Mouse (Mus musculus): Measurements from ENCODE around the gene Olfr992. TPM values are rescaled to one million over a fixed set of nuclear protein-coding genes. Genes with fewer than 3 reads are reported as not detected.
"Not testable (repeated sequence)": the region's sequence is repeated elsewhere in the genome, so short reads cannot be mapped to it uniquely, and the experiment has no call there.

The Olfr992 gene
- not detected in 2 replicates for polyA plus RNA-seq (2015; fragmentation: Nextera tagmentation; extraction: Ambion mirVana)

DNA sequence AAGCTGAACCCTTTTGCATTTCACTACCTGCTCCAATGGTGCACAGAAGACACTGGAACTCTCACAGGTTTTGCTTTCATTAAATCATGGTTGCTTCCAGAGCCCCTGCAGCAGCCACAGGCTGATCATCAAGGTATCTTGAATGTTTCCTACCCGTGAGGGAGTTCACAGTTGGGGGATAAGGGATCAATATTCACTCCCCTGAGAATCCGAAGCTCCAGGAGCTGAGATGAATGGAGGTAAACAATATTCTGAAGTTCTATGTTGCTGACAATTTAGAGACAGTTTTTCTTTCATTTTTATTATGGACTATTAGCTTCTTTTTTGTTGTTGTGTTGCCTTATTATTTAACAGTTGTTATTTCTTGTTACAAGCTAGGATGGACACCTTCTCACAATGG, at the start of gene Olfr992:
Olfr992 (minus strand) TSS at position 101 of the 400 bp plus-strand sequence.
- 51% methylated on average over 2 of the region's 2 CpGs for WGBS
- no peak for ATAC-seq (replicated peaks; ENCODE audit: low FRiP score, low read depth)
- Histone ChIP-seq H3K9ac (ENCODE audit: low read depth, low read length) (no peak within 1 kb of the TSS), H3K9me3 (replicated peaks; ENCODE audit: low read length) (no peaks in the 10 kb centered on the region), H3K27ac (no peak within 1 kb of the TSS), H3K4me1 (replicated peaks; ENCODE audit: insufficient read depth, low read length) (no peaks in the 10 kb centered on the region), H3K4me3 (replicated peaks; ENCODE audit: low read depth, low read length) (no peak within 1 kb of the TSS), H3K27me3 (ENCODE audit: insufficient read depth, low read length) (no peaks in the 10 kb centered on the region), H3K4me2 (ENCODE audit: low read length) (no peak within 1 kb of the TSS), H3K36me3 (ENCODE audit: insufficient read depth, low read length) (no peaks in the 10 kb centered on the region)
- TF ChIP-seq CTCF (IDR thresholded peaks at IDR 0.05; ENCODE audit: low read depth): no peak
- no peak for DNase-seq (ENCODE audit: low spot score)

DNA sequence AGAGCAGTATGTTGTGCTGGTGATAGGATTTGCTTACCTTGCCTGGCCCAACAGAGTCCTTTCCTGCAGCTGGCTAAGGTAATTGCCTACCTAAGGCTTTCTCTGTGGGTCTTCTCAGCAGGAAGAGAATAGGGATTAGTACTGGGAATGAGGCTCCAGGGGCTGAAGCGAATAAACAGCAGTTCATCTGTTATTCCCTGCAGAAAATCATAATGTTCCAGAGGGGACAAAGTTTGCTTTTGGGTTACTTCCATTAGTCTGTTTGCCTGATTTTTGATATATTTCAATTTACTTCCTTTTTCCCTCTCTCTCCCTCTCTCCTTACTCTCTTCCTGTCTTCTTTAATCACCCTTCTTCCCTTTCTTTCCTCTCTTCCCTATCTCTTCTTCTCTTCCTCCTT, 34.3 kb upstream of the Olfr992 start, which contains the start of gene Olfr995:
Olfr995 (minus strand) TSS at position 101 of the 400 bp plus-strand sequence.
- H3K4me2 ChIP-seq (ENCODE audit: low read length): no peak within 1 kb of the TSS
- no peaks in the 10 kb centered on the region for H3K9me3 ChIP-seq (replicated peaks; ENCODE audit: low read length)
- no peaks in the 10 kb centered on the region for H3K27me3 ChIP-seq (ENCODE audit: insufficient read depth, low read length)
- H3K36me3 ChIP-seq (ENCODE audit: insufficient read depth, low read length): no peaks in the 10 kb centered on the region
- no peak within 1 kb of the TSS for H3K4me3 ChIP-seq (replicated peaks; ENCODE audit: low read depth, low read length)
- H3K27ac ChIP-seq: no peak within 1 kb of the TSS
- no peak for ATAC-seq (replicated peaks; ENCODE audit: low FRiP score, low read depth)
- DNase-seq (ENCODE audit: low spot score): no peak
- H3K4me1 ChIP-seq (replicated peaks; ENCODE audit: insufficient read depth, low read length): no peaks in the 10 kb centered on the region
- no peak within 1 kb of the TSS for H3K9ac ChIP-seq (ENCODE audit: low read depth, low read length)
- WGBS: 42% methylated on average over 1 of the region's 1 CpGs
- TF ChIP-seq CTCF (IDR thresholded peaks at IDR 0.05; ENCODE audit: low read depth): no peak

DNA sequence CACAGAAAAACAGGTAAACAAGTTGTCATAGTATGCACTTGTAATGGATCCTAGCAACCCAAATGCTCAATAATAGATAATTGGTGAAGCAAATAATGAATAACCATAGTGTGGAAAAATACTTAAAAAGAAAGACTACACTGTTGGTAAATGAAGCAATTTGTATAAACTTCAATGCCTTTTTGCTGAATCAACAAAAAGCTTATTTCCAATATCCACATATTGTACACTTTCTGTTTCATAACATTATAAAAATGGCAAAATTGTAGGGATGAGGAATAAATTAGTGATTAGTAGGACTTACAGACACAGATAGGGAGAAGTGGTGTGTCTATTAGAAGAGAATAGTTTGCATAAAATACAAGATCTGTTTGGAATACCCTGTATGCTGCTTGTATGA, 33.3 kb upstream of the Olfr992 start:
- H3K27ac ChIP-seq: no peak overlapping the region
- ATAC-seq (replicated peaks; ENCODE audit: low FRiP score, low read depth): no peak
- no peak overlapping the region for H3K4me2 ChIP-seq (ENCODE audit: low read length)
- H3K36me3 ChIP-seq (ENCODE audit: insufficient read depth, low read length): no peaks in the 10 kb centered on the region
- no peaks in the 10 kb centered on the region for H3K27me3 ChIP-seq (ENCODE audit: insufficient read depth, low read length)
- no peak for DNase-seq (ENCODE audit: low spot score)
- H3K9ac ChIP-seq (ENCODE audit: low read depth, low read length): no peak overlapping the region
- no peaks in the 10 kb centered on the region for H3K9me3 ChIP-seq (replicated peaks; ENCODE audit: low read length)
- no peak overlapping the region for H3K4me3 ChIP-seq (replicated peaks; ENCODE audit: low read depth, low read length)
- TF ChIP-seq CTCF (IDR thresholded peaks at IDR 0.05; ENCODE audit: low read depth): no peak
- H3K4me1 ChIP-seq (replicated peaks; ENCODE audit: insufficient read depth, low read length): no peaks in the 10 kb centered on the region

DNA sequence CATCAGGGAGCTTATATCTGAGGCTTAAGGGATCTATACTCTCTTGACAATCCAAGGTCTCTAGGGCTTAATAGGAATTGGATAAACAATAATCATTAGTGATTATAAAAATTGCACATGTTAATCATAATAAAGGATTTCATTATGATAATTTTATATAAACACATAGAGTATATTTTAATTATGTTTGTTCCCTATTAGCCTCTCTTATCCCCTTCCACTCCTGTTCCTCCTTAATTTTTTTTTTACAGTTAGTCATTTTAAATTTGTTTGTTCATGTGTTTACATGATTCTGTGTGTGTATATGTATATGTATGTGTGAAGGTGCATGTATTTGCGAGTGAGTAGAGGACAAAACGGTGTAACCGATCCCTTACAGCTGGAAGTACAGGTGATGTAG, 27.1 kb upstream of the Olfr992 start, which contains the start of gene Olfr994:
Olfr994 (minus strand) TSS at position 101 of the 400 bp plus-strand sequence.
- WGBS: 88% methylated on average over 3 of the region's 3 CpGs
- no peak for DNase-seq (ENCODE audit: low spot score)
- H3K4me1 ChIP-seq (replicated peaks; ENCODE audit: insufficient read depth, low read length): no peaks in the 10 kb centered on the region
- H3K36me3 ChIP-seq (ENCODE audit: insufficient read depth, low read length): no peaks in the 10 kb centered on the region
- H3K4me3 ChIP-seq (replicated peaks; ENCODE audit: low read depth, low read length): no peak within 1 kb of the TSS
- no peak within 1 kb of the TSS for H3K4me2 ChIP-seq (ENCODE audit: low read length)
- H3K27ac ChIP-seq: no peak within 1 kb of the TSS
- no peaks in the 10 kb centered on the region for H3K27me3 ChIP-seq (ENCODE audit: insufficient read depth, low read length)
- no peaks in the 10 kb centered on the region for H3K9me3 ChIP-seq (replicated peaks; ENCODE audit: low read length)
- no peak for TF ChIP-seq CTCF (IDR thresholded peaks at IDR 0.05; ENCODE audit: low read depth)
- H3K9ac ChIP-seq (ENCODE audit: low read depth, low read length): no peak within 1 kb of the TSS
- no peak for ATAC-seq (replicated peaks; ENCODE audit: low FRiP score, low read depth)

DNA sequence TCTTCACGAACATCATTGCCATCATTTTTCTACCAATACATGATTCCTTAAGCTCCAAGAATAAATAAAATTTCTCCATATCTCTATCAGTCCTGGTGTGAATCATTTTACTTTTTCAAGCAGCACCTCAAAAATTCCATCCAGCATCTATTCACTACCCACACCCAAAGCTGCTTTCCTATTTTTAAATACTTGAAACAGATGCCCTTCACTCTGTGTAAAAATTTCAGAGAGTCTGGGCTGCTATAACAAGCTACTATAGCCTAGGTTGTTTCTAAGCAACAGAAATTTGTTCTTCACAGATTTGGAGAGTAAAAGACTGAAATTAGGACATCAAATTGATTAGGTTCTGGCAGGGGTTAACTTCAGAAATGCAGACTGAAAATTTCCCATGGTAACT, 16.6 kb upstream of the Olfr992 start:
- H3K4me2 ChIP-seq (ENCODE audit: low read length): no peak overlapping the region
- WGBS: 83% methylated on average over 1 of the region's 1 CpGs
- no peaks in the 10 kb centered on the region for H3K36me3 ChIP-seq (ENCODE audit: insufficient read depth, low read length)
- H3K4me1 ChIP-seq (replicated peaks; ENCODE audit: insufficient read depth, low read length): no peaks in the 10 kb centered on the region
- H3K27me3 ChIP-seq (ENCODE audit: insufficient read depth, low read length): no peaks in the 10 kb centered on the region
- no peak overlapping the region for H3K4me3 ChIP-seq (replicated peaks; ENCODE audit: low read depth, low read length)
- H3K9ac ChIP-seq (ENCODE audit: low read depth, low read length): no peak overlapping the region
- no peak for TF ChIP-seq CTCF (IDR thresholded peaks at IDR 0.05; ENCODE audit: low read depth)
- ATAC-seq (replicated peaks; ENCODE audit: low FRiP score, low read depth): no peak
- H3K9me3 ChIP-seq (replicated peaks; ENCODE audit: low read length): no peaks in the 10 kb centered on the region
- H3K27ac ChIP-seq: no peak overlapping the region
- no peak for DNase-seq (ENCODE audit: low spot score)

DNA sequence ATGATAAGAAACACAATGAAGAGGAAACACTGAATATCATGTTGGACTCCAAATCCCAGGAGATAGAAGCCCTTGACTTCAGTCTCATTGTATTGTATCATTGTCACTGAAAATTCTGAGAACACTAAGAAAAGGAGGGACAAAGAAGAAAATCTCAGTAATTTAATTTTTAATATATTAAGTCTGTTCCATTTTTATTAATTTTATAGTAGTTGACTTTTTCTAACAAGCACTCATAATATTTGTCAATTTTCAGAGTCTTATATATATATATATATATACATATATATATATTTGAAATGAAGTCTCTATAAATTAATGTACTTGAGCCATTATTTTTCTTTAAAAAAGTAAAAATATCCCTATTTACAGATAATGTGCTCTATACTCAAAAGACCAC, 5.5 kb upstream of the Olfr992 start, which contains the start of gene Olfr993:
Olfr993 (minus strand) TSS at position 101 of the 400 bp plus-strand sequence.
- no peak within 1 kb of the TSS for H3K4me3 ChIP-seq (replicated peaks; ENCODE audit: low read depth, low read length)
- DNase-seq (ENCODE audit: low spot score): no peak
- H3K9me3 ChIP-seq (replicated peaks; ENCODE audit: low read length): no peaks in the 10 kb centered on the region
- no peak for ATAC-seq (replicated peaks; ENCODE audit: low FRiP score, low read depth)
- no peak within 1 kb of the TSS for H3K4me2 ChIP-seq (ENCODE audit: low read length)
- no peak within 1 kb of the TSS for H3K27ac ChIP-seq
- H3K36me3 ChIP-seq (ENCODE audit: insufficient read depth, low read length): no peaks in the 10 kb centered on the region
- TF ChIP-seq CTCF (IDR thresholded peaks at IDR 0.05; ENCODE audit: low read depth): no peak
- no peak within 1 kb of the TSS for H3K9ac ChIP-seq (ENCODE audit: low read depth, low read length)
- H3K27me3 ChIP-seq (ENCODE audit: insufficient read depth, low read length): no peaks in the 10 kb centered on the region
- no peaks in the 10 kb centered on the region for H3K4me1 ChIP-seq (replicated peaks; ENCODE audit: insufficient read depth, low read length)

DNA sequence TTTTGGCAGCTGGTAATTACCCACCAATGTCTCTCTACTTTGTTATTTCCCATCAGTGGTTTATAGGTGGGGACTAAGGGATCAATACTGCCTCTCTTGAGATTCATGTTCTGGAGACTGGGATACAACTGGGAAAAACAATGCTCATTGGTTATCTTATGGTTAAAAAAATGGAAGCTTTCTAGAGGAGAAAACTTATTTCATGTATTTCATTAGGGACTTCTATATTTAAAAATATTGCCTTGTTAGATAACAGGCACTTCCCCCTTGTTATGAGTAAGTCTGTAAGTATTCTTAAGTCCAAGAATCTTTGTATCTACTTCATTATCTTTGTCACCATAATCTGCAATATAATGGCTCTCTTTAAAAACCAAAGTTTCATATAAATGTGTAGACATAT, 46.1 kb downstream of the Olfr992 start, which contains the start of gene Olfr988:
Olfr988 (minus strand) TSS at position 101 of the 400 bp plus-strand sequence.
- not testable (repeated sequence) for H3K4me2 ChIP-seq (ENCODE audit: low read length); DNase-seq (ENCODE audit: low spot score); H3K9ac ChIP-seq (ENCODE audit: low read depth, low read length); H3K9me3 ChIP-seq (replicated peaks; ENCODE audit: low read length); H3K36me3 ChIP-seq (ENCODE audit: insufficient read depth, low read length); ATAC-seq (replicated peaks; ENCODE audit: low FRiP score, low read depth); H3K27ac ChIP-seq; H3K27me3 ChIP-seq (ENCODE audit: insufficient read depth, low read length); H3K4me1 ChIP-seq (replicated peaks; ENCODE audit: insufficient read depth, low read length); H3K4me3 ChIP-seq (replicated peaks; ENCODE audit: low read depth, low read length)

Other genes with a start within 250 kb of the Olfr992 start
- gene Lrrc55, start 212.3 kb downstream of the Olfr992 start, polyA plus RNA-seq (2015; fragmentation: Nextera tagmentation; extraction: Ambion mirVana): 0.47 and 0.84 TPM in 2 replicates
- not detected in 2 replicates for gene Olfr987, start 70.2 kb downstream of the Olfr992 start, polyA plus RNA-seq (2015; fragmentation: Nextera tagmentation; extraction: Ambion mirVana)
- gene Olfr988, start 46.2 kb downstream of the Olfr992 start, polyA plus RNA-seq (2015; fragmentation: Nextera tagmentation; extraction: Ambion mirVana): not detected in 2 replicates
- gene Olfr993, start 5.4 kb upstream of the Olfr992 start, polyA plus RNA-seq (2015; fragmentation: Nextera tagmentation; extraction: Ambion mirVana): not detected in 2 replicates
- not detected in 2 replicates for gene Olfr994, start 27.0 kb upstream of the Olfr992 start, polyA plus RNA-seq (2015; fragmentation: Nextera tagmentation; extraction: Ambion mirVana)
- gene Olfr995, start 34.2 kb upstream of the Olfr992 start, polyA plus RNA-seq (2015; fragmentation: Nextera tagmentation; extraction: Ambion mirVana): not detected in 2 replicates
- gene 4833423E24Rik, start 109.6 kb upstream of the Olfr992 start, polyA plus RNA-seq (2015; fragmentation: Nextera tagmentation; extraction: Ambion mirVana): not detected in 2 replicates
- not detected in 2 replicates for gene Olfr996, start 169.7 kb upstream of the Olfr992 start, polyA plus RNA-seq (2015; fragmentation: Nextera tagmentation; extraction: Ambion mirVana)
- not detected in 2 replicates for gene Olfr998, start 179.5 kb upstream of the Olfr992 start, polyA plus RNA-seq (2015; fragmentation: Nextera tagmentation; extraction: Ambion mirVana)
- gene Olfr1000, start 202.4 kb upstream of the Olfr992 start, polyA plus RNA-seq (2015; fragmentation: Nextera tagmentation; extraction: Ambion mirVana): not detected in 2 replicates
- gene Olfr1002, start 241.2 kb upstream of the Olfr992 start, polyA plus RNA-seq (2015; fragmentation: Nextera tagmentation; extraction: Ambion mirVana): not detected in 2 replicates

Measured in kidney, postnatal 0 days (tissue).